Mouse (Mus musculus) limb, embryonic 14.5 days (tissue): Measurements from ENCODE around the gene Hba-a1. TPM values are rescaled to one million over a fixed set of nuclear protein-coding genes. Genes with fewer than 3 reads are reported as not detected.
"Not testable (repeated sequence)": the region's sequence is repeated elsewhere in the genome, so short reads cannot be mapped to it uniquely, and the experiment has no call there.

Experiments
- ATAC-seq: fragments of 200-750 bp; cut with Nextera tagmentation; 2 replicates; pipeline ENCODE4 v1.8.0; 2017; ENCODE audit warnings: low read depth, moderate number of reproducible peaks, moderate TSS enrichment; ENCODE audit not compliant: low FRiP score
- DNase-seq: peaks from one replicate; pipeline ENCODE4 v3.0.0-alpha.2; 2015; ENCODE audit warnings: low spot score
- H3K27ac ChIP-seq: fragments of 300-500 bp; sonication (generic); replicated peaks from 2 replicates; pipeline ENCODE4 v1.5.1; 2014; ENCODE audit warnings: low read depth, mild to moderate bottlenecking, low read length, moderate library complexity, mixed read lengths
- H3K27me3 ChIP-seq: fragments of 300-500 bp; sonication (generic); 2 replicates; pipeline ENCODE4 v1.6.1; 2014; ENCODE audit warnings: low read length, mixed read lengths; ENCODE audit not compliant: control insufficient read depth, insufficient read depth
- H3K36me3 ChIP-seq: fragments of 300-500 bp; sonication (generic); 2 replicates; pipeline ENCODE4 v1.6.1; 2014; ENCODE audit warnings: mild to moderate bottlenecking, low read length, moderate library complexity, mixed read lengths; ENCODE audit not compliant: control insufficient read depth, insufficient read depth
- H3K4me1 ChIP-seq: fragments of 300-500 bp; sonication (generic); 2 replicates; pipeline ENCODE4 v1.6.1; 2014; ENCODE audit warnings: antibody characterized with exemption, low read length, mixed read lengths; ENCODE audit not compliant: control insufficient read depth, insufficient read depth
- H3K4me2 ChIP-seq: fragments of 300-500 bp; sonication (generic); replicated peaks from 2 replicates; pipeline ENCODE4 v1.6.1; 2014; ENCODE audit warnings: low read depth, mild to moderate bottlenecking, low read length, moderate library complexity; ENCODE audit not compliant: severe bottlenecking
- H3K4me3 ChIP-seq: fragments of 300-500 bp; sonication (generic); replicated peaks from 2 replicates; pipeline ENCODE4 v1.5.1; 2014; ENCODE audit warnings: low read length
- H3K9ac ChIP-seq: fragments of 300-500 bp; sonication (generic); 2 replicates; pipeline ENCODE4 v1.6.1; 2014; ENCODE audit warnings: mild to moderate bottlenecking, low read depth, low read length, moderate library complexity; ENCODE audit not compliant: severe bottlenecking
- H3K9me3 ChIP-seq: fragments of 300-500 bp; sonication (generic); 2 replicates; pipeline ENCODE4 v1.6.1; 2016; ENCODE audit warnings: low read length; ENCODE audit not compliant: control insufficient read depth
- POLR2A ChIP-seq: fragments of 200-500 bp; IDR thresholded peaks from 2 replicates; pipeline ENCODE4 v1.8.0; 2012; ENCODE audit warnings: inconsistent platforms, mild to moderate bottlenecking, moderate library complexity, borderline replicate concordance; ENCODE audit not compliant: insufficient read depth, insufficient read length; ENCODE audit errors: extremely low read depth
- WGBS: fragments of 180-500 bp; shearing (Covaris S2); extraction: QIAGEN DNeasy Blood & Tissue Kit; methylation state at CpG from one replicate; pipeline ENCODE4 v1.1.7; 2014; 5-methylcytosine and 5-hydroxymethylcytosine counted together
- polyA plus RNA-seq, 2 experiments: library from polyadenylated mRNA; depleted of rRNA in 1 of 2; stranded (reverse) in 1 of 2; unstranded in 1 of 2; fragments of >200 nt; fragmentation: Nextera tagmentation in 1 of 2; extraction: Ambion mirVana in 1 of 2; gene quantifications; 2 replicates each; pipeline versions ENCODE4 v1.2.1 to v1.2.3; 2012 to 2014

Hba-a1 gene
- polyA plus RNA-seq, 2 experiments, result 4,119 to 5,793 TPM

DNA sequence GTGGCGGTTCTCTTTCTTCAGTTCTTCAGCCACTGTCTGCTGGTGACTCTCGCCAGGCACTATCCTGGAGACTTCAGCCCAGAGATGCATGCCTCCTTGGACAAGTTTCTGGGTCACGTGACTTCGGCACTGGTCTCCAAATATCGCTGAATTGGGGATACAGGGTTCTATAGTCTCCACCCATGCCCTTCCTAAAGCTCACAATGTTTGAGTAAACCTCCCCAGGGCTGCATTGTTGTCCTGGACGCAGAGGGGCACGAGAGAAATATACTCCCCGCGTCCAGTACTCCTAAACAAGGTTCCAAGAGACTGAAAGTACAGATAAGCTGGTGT, 4.1 kb downstream of the Hba-a1 start:
- no peaks in the 10 kb centered on the region for H3K27me3 ChIP-seq
- TF ChIP-seq POLR2A, result no peak
- no peak overlapping the region for H3K4me3 ChIP-seq
- no peak overlapping the region for H3K4me2 ChIP-seq
- no peak overlapping the region for H3K27ac ChIP-seq
- DNase-seq, result no peak
- 67% methylated on average over 9 of the region's 9 CpGs for WGBS
- H3K36me3 ChIP-seq, result no peaks in the 10 kb centered on the region
- ATAC-seq, result no peak
- H3K9ac ChIP-seq, result no peak overlapping the region
- no peaks in the 10 kb centered on the region for H3K4me1 ChIP-seq
- H3K9me3 ChIP-seq, result no peaks in the 10 kb centered on the region

DNA sequence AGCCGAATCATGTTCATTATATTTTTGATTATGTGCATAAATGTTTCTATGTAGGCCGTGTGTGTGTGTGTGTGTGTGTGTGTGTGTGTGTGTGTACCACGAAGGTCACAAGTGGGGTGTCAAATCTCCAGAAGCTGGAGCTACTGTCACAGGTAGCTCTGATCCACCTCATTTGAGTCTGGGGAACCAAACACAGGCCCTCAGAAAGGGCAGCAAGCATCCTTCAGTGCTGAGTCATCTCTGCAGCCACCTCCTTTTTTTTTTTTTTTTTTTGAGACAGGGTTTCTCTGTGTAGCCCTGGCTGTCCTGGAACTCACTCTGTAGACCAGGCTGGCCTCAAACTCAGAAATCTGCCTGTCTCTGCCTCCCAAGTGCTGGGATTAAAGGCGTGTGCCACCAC, 9.5 kb downstream of the Hba-a1 start:
- H3K4me1 ChIP-seq, ATAC-seq, H3K4me3 ChIP-seq, H3K4me2 ChIP-seq, H3K36me3 ChIP-seq, H3K9me3 ChIP-seq, H3K27ac ChIP-seq, DNase-seq, H3K9ac ChIP-seq, H3K27me3 ChIP-seq: not testable (repeated sequence)
- WGBS, result 79% methylated on average over 4 of the region's 4 CpGs

DNA sequence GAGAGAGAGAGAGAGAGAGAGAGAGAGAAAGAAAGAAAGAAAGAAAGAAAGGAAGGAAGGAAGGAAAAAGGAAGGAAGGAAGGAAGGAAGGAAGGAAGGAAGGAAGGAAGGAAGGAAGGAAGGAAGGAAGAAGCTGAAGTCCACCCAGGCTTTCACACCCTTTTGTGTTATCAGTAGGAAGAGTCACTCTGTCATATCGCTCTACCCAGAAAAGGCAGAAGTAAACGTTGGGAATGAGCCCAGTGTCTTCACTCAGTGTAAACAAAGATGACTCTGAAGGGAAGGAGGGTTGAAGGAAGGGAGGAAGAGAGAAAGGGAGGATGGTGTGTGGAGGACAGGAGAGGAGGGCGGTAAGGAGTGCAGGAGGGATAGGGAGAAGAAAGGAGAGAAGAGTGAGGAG, 10.2 kb downstream of the Hba-a1 start:
- H3K4me1 ChIP-seq, H3K27ac ChIP-seq, H3K36me3 ChIP-seq, H3K27me3 ChIP-seq, H3K9me3 ChIP-seq, ATAC-seq, H3K4me3 ChIP-seq, DNase-seq, H3K4me2 ChIP-seq, H3K9ac ChIP-seq: not testable (repeated sequence)
- 75% methylated on average over 3 of the region's 3 CpGs for WGBS

DNA sequence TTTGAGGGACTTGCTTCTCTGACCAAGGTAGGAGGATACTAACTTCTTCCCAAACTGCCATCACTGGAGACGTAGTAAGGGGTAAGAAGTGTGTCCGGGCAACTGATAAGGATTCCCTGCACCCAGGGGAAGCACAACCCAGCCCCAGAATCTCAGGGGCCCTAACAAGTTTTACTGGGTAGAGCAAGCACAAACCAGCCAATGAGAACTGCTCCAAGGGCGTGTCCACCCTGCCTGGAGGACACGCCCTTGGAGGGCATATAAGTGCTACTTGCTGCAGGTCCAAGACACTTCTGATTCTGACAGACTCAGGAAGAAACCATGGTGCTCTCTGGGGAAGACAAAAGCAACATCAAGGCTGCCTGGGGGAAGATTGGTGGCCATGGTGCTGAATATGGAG, 12.9 kb downstream of the Hba-a1 start, which contains the start of gene Hba-a2:
Gene Hba-a2 (plus strand): TSS at position 287 of the 400 bp plus-strand sequence.
- not testable (repeated sequence) for ATAC-seq, H3K27ac ChIP-seq, H3K9me3 ChIP-seq, H3K4me2 ChIP-seq, DNase-seq, H3K4me3 ChIP-seq, H3K36me3 ChIP-seq, H3K9ac ChIP-seq, H3K27me3 ChIP-seq, H3K4me1 ChIP-seq
- no CpG with 5 or more reads among the region's 4 CpGs for WGBS

DNA sequence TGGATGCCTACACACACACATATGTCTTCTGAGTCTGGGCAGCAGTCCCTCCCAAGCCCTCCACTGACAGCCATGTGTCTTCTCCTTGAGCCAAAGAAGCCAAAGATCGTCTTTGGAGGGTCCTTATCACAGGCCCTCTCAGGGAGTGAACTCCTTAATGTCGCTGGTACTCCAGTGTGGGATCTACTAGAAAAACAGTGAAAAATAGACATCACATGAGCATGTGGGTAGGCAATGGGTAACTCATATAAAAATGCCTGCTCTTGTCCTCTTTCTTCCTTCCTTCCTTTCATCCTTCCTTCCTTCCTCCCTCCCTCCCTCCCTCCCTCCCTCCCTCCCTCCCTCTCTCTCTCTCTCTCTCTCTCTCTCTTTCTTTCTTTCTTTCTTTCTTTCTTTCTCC, 14.1 kb downstream of the Hba-a1 start:
- not testable (repeated sequence) for H3K4me3 ChIP-seq, H3K9ac ChIP-seq, H3K9me3 ChIP-seq, H3K4me2 ChIP-seq, H3K27me3 ChIP-seq, H3K36me3 ChIP-seq, H3K27ac ChIP-seq, DNase-seq, H3K4me1 ChIP-seq, ATAC-seq
- WGBS, result 43% methylated on average over 2 of the region's 2 CpGs

DNA sequence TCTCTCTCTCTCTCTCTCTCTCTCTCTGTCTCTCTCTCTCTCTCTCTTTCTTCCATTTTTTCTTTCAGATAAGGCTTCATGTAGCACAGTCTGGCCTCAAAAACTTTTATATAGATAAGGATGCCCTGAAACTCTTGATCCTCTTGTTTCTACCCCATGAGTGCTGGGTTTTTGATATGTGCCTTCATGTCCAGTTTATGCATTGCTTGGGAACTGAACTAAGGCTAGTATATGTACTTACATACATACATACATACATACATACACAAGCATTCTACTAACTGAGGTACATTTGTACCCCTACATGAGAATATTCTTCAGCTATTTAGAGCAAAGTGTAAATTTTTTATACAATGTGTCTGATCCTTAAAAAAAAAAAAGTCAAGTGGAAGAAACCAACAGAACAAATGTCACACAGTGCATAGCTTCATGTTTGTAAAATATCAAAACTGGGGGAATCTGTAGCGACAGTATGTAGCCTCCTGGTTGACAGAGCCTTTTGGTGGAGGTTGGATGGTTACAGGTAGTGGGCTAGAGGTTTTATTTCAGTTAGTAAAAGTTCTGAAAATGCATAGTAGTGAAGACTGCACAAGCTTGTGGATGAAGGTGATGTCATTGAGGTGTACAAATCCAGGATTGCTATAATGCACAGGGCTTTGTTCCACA, 14.7 kb downstream of the Hba-a1 start:
- TF ChIP-seq POLR2A, result no peak
- H3K4me3 ChIP-seq, result no peak overlapping the region
- no peak for ATAC-seq

More for the DNA sequence above, 14.7 kb downstream of the Hba-a1 start:
- Histone ChIP-seq H3K36me3 (no peaks in the 10 kb centered on the region), H3K27ac (no peak overlapping the region), H3K4me2 (no peak overlapping the region), H3K4me1 (no peaks in the 10 kb centered on the region), H3K27me3 (no peaks in the 10 kb centered on the region), H3K9ac (no peak overlapping the region), H3K9me3 (no peaks in the 10 kb centered on the region)
- DNase-seq, result no peak
- 89% methylated on average over 1 of the region's 1 CpGs for WGBS
